Comparison of ENCODE assay signal across 15 mouse cellular contexts in genomic region chr7:122584421-122585151, GRCm38 (mm10).
A peak's percentile ranks its signal among the peaks of the same experiment; 100 is the strongest.
DNase-seq lines count a peak whose midpoint lies in the region; ATAC-seq lines count a peak whose summit lies in the region.
"Had no signal": no experiment of that assay in that cellular context is flagged by ENCODE, and none has a peak within 500 bp of the region (broad histone marks: within the 10 kb centered on the region; RNA-seq: fewer than 3 reads in every experiment).

No protein-coding gene starts in this region.

- DNase-seq in NIH3T3 (ENCODE audit: low read depth) = peak; percentile 20
- DNase-seq in layer of hippocampus, adult 9-11 months = peak; percentile 84
- peak; percentile 83 to 86 for DNase-seq in left cerebral cortex, postnatal 36 days (ENCODE audit: low spot score in 2 of 2)
- no peak for DNase-seq in testis, postnatal 10 days (ENCODE audit: low spot score)
- no peak for DNase-seq in embryo, embryonic 10.5 days (ENCODE audit: low spot score)
- DNase-seq in kidney, postnatal 14 days = no peak
- no peak for DNase-seq in cerebellum, adult 9-10 months
- DNase-seq: cerebellum, adult 11-12 months; forebrain, postnatal 0 days; heart, postnatal 14 days; kidney, adult 8-10 months had no signal

- peak; percentile 88 for ATAC-seq in frontal cortex, adult (ENCODE audit: low TSS enrichment)
- ATAC-seq: activated CD4-positive, CD25-positive, alpha-beta regulatory T cell, adult 4 months; forebrain, postnatal 0 days; hindbrain, embryonic 16.5 days; midbrain, embryonic 13.5 days had no signal

- intact Hi-C loops in left cerebral cortex, postnatal 36 days (cut with DNase I) = loop anchor here (5.0 kb wide), 2 partner anchors 43 to 88 kb away; partner anchors contain the start of gene Cacng3

Comparison
In these comparisons a context has a peak if more than half of its experiments do, and no peak if none do; other contexts are left out.
1. DNase-seq: peak in NIH3T3 (single experiment), layer of hippocampus, adult 9-11 months (single experiment) and left cerebral cortex, postnatal 36 days (2 of 2); none in testis, postnatal 10 days (single experiment), embryo, embryonic 10.5 days (single experiment), kidney, postnatal 14 days (single experiment) and cerebellum, adult 9-10 months (single experiment).